Mouse (Mus musculus) c-Kit-positive CD71-positive TER-119-positive erythroid progenitor cells, embryonic 14.5 days (primary cell): Measurements from ENCODE around the gene Coro2a.

Experiments used
- DNase-seq: peaks from one replicate; pipeline ENCODE4 v3.0.0-alpha.2; 2013; ENCODE audit warnings: low spot score

Gene Coro2a

GRCm38 (mm10) chr4:46558672-46559667 lies 43.0 kb downstream of the Coro2a start:
- no peak for DNase-seq

GRCm38 (mm10) chr4:46556933-46557332 lies 45.1 kb downstream of the Coro2a start:
- no peak for DNase-seq

- DNase-seq, result no peak
Observed at GRCm38 (mm10) chr4:46555762-46556161, 46.2 kb downstream of the Coro2a start.

GRCm38 (mm10) chr4:46554295-46555069 lies 47.5 kb downstream of the Coro2a start:
- no peak for DNase-seq

- DNase-seq, result no peak
Observed at GRCm38 (mm10) chr4:46553864-46554263, 48.1 kb downstream of the Coro2a start.

GRCm38 (mm10) chr4:46550406-46550805 lies 51.6 kb downstream of the Coro2a start:
- no peak for DNase-seq

- DNase-seq, result no peak
Observed at GRCm38 (mm10) chr4:46549979-46550378, 52.0 kb downstream of the Coro2a start.

- no peak for DNase-seq
Observed at GRCm38 (mm10) chr4:46546709-46547108, 55.3 kb downstream of the Coro2a start.

- DNase-seq, result no peak
Observed at GRCm38 (mm10) chr4:46545498-46545897, 56.5 kb downstream of the Coro2a start.

- DNase-seq, result peak; percentile 37
Observed at GRCm38 (mm10) chr4:46544313-46544712, 57.7 kb downstream of the Coro2a start.

GRCm38 (mm10) chr4:46543366-46544050 lies 58.5 kb downstream of the Coro2a start:
- DNase-seq, result no peak

- DNase-seq, result no peak
Observed at GRCm38 (mm10) chr4:46541707-46542106, 60.3 kb downstream of the Coro2a start.

GRCm38 (mm10) chr4:46539167-46539566 lies 62.8 kb downstream of the Coro2a start:
- DNase-seq, result no peak

- DNase-seq, result no peak
Observed at GRCm38 (mm10) chr4:46535840-46536361, 66.1 kb downstream of the Coro2a start, which contains the start of gene Trim14. Gene Trim14 (minus strand): TSS chr4:46536141.

- no peak for DNase-seq
Observed at GRCm38 (mm10) chr4:46535094-46535830, 66.7 kb downstream of the Coro2a start.

GRCm38 (mm10) chr4:46533934-46534720 lies 67.9 kb downstream of the Coro2a start:
- no peak for DNase-seq

- DNase-seq, result no peak
Observed at GRCm38 (mm10) chr4:46532926-46533325, 69.1 kb downstream of the Coro2a start.

- DNase-seq, result no peak
Observed at GRCm38 (mm10) chr4:46532511-46532910, 69.5 kb downstream of the Coro2a start.

- DNase-seq, result no peak
Observed at GRCm38 (mm10) chr4:46529722-46530121, 72.3 kb downstream of the Coro2a start.

- DNase-seq, result no peak
Observed at GRCm38 (mm10) chr4:46527558-46527926, 74.5 kb downstream of the Coro2a start.
